Mouse (Mus musculus) heart, adult 2 months (tissue): ENCODE data around the gene Ttc16. TPM values are rescaled to one million over a fixed set of nuclear protein-coding genes. Genes with fewer than 3 reads are reported as not detected.

ENCODE experiments used
- DNase-seq, 2 experiments: peaks; one replicate each; pipeline ENCODE4 v3.0.0; 2021
- H3K27ac ChIP-seq: fragments of 200-600 bp; 2 replicates; pipeline ENCODE4 v1.8.1; 2022
- H3K27me3 ChIP-seq: fragments of 200-500 bp; 2 replicates; pipeline ENCODE4 v1.6.1; 2012; ENCODE audit warnings: mild to moderate bottlenecking, low read length, inconsistent platforms, mixed read lengths; ENCODE audit not compliant: control insufficient read depth, insufficient read depth
- H3K36me3 ChIP-seq: fragments of 200-500 bp; 2 replicates; pipeline ENCODE4 v1.6.1; 2012; ENCODE audit warnings: low read length, inconsistent platforms; ENCODE audit not compliant: control insufficient read depth, insufficient read depth
- H3K4me1 ChIP-seq: fragments of 200-500 bp; 2 replicates; pipeline ENCODE4 v1.6.1; 2011; ENCODE audit warnings: low read length; ENCODE audit not compliant: control insufficient read depth, insufficient read depth
- H3K4me3 ChIP-seq: fragments of 200-600 bp; 2 replicates; pipeline ENCODE4 v1.8.1; 2022
- H3K79me2 ChIP-seq: fragments of 200-500 bp; replicated peaks from 2 replicates; pipeline ENCODE4 v1.6.1; 2012; ENCODE audit warnings: mild to moderate bottlenecking, inconsistent platforms, low read length, moderate library complexity, mixed read lengths; ENCODE audit not compliant: control insufficient read depth, insufficient read depth
- H3K9ac ChIP-seq: fragments of 200-500 bp; 2 replicates; pipeline ENCODE4 v1.6.1; 2012; ENCODE audit warnings: low read depth, mild to moderate bottlenecking, control low read depth, inconsistent platforms, low read length, mixed read lengths
- CTCF ChIP-seq: fragments of 200-600 bp; IDR thresholded peaks from 2 replicates; pipeline ENCODE4 v1.8.1; 2022; ENCODE audit warnings: antibody characterized with exemption, mild to moderate bottlenecking, moderate library complexity
- EP300 ChIP-seq: fragments of 200-500 bp; IDR thresholded peaks from 2 replicates; pipeline ENCODE4 v1.6.1; 2011; ENCODE audit warnings: low read depth, low read length, control low read depth; ENCODE audit not compliant: insufficient read depth
- POLR2A ChIP-seq: fragments of 200-500 bp; IDR thresholded peaks from 2 replicates; pipeline ENCODE4 v1.6.1; 2011; ENCODE audit warnings: mild to moderate bottlenecking, low read depth, low read length, control low read depth; ENCODE audit not compliant: insufficient read depth
- WGBS: fragments of 180-500 bp; shearing (Covaris S2); methylation state at CpG from one replicate; pipeline ENCODE4 v1.1.7; 2018; 5-methylcytosine and 5-hydroxymethylcytosine counted together
- intact Hi-C: fragments of 180-260 bp; cut with DNase I; formaldehyde crosslinking; loops from one replicate; pipeline ENCODE4 v1.15.1; 2025
- polyA plus RNA-seq: library from polyadenylated mRNA; depleted of rRNA; stranded (reverse); fragments of >200 nt; gene quantifications from 2 replicates; pipeline ENCODE4 v1.2.3, GENCODE M21; 2012
- total RNA-seq, 2 experiments: library from RNA; stranded (reverse); gene quantifications; 2 replicates each; pipeline ENCODE4 v1.2.3; 2021

Gene Ttc16
- total and polyA plus RNA-seq, 3 experiments = 0.10 to 0.98 (median 0.11) TPM

DNA sequence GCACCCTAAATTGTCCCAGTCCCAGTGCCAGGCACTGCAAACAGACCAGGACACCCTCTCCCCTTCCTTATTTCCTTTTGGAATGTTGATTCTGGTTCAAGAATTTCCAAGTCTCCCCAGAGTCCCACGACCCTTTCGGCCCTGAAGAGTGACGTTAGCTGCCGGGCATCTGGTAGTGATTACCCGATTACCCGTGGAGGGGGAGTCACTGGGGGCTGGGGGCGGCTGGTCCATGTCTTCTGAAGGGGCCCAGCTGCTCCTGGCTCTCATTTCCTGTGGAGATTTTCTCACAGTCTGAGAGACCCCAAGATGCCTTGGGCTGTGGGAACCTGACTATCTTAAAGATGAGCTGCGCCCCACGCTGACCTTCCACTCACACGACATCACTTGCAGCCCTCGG lies 44.6 kb downstream of the Ttc16 start:
- TF ChIP-seq EP300 = no peak
- no peak for TF ChIP-seq POLR2A
- TF ChIP-seq CTCF = no peak
- DNase-seq = no peak
- H3K4me1 ChIP-seq = peaks cover 19% of the 10 kb centered on the region
- H3K36me3 ChIP-seq = peaks cover 2% of the 10 kb centered on the region
- peak overlapping the region; percentile 87 for H3K27ac ChIP-seq
- intact Hi-C loops = loop anchor here (5.0 kb wide), 1 partner anchor 79 kb away; no protein-coding TSS in a partner anchor
- H3K4me3 ChIP-seq = peak overlapping the region; percentile 69
- no peaks in the 10 kb centered on the region for H3K79me2 ChIP-seq
- H3K9ac ChIP-seq = peak overlapping the region; percentile 15
- H3K27me3 ChIP-seq = no peaks in the 10 kb centered on the region
- 17% methylated on average over 11 of the region's 11 CpGs for WGBS

- intact Hi-C loops = no loop called here
- H3K4me1 ChIP-seq = peaks cover 14% of the 10 kb centered on the region
- H3K27me3 ChIP-seq = no peaks in the 10 kb centered on the region
- no peak for TF ChIP-seq POLR2A
- TF ChIP-seq CTCF = no peak
- TF ChIP-seq EP300 = no peak
- H3K27ac ChIP-seq = peak overlapping the region; percentile 87
- H3K9ac ChIP-seq = peak overlapping the region; percentile 19
- 55% methylated on average over 4 of the region's 4 CpGs for WGBS
- H3K36me3 ChIP-seq = no peaks in the 10 kb centered on the region
- no peaks in the 10 kb centered on the region for H3K79me2 ChIP-seq
- H3K4me3 ChIP-seq = peak overlapping the region; percentile 69
- no peak for DNase-seq
These were observed 45.9 kb downstream of the Ttc16 start for GRCm38 (mm10) chr2:32729547-32729946.

GRCm38 (mm10) chr2:32728463-32728862 lies 47.0 kb downstream of the Ttc16 start:
- TF ChIP-seq EP300 = peak; percentile 100
- peak; percentile 82 for TF ChIP-seq POLR2A
- no peak for TF ChIP-seq CTCF
- no peaks in the 10 kb centered on the region for H3K79me2 ChIP-seq
- intact Hi-C loops = no loop called here
- H3K27ac ChIP-seq = peak overlapping the region; percentile 87
- 32% methylated on average over 7 of the region's 7 CpGs for WGBS
- H3K4me3 ChIP-seq = peak overlapping the region; percentile 69
- H3K27me3 ChIP-seq = no peaks in the 10 kb centered on the region
- H3K4me1 ChIP-seq = peaks cover 10% of the 10 kb centered on the region
- peak overlapping the region; percentile 78 for H3K9ac ChIP-seq
- no peaks in the 10 kb centered on the region for H3K36me3 ChIP-seq
- peak; percentile 76 to 83 for DNase-seq

DNA sequence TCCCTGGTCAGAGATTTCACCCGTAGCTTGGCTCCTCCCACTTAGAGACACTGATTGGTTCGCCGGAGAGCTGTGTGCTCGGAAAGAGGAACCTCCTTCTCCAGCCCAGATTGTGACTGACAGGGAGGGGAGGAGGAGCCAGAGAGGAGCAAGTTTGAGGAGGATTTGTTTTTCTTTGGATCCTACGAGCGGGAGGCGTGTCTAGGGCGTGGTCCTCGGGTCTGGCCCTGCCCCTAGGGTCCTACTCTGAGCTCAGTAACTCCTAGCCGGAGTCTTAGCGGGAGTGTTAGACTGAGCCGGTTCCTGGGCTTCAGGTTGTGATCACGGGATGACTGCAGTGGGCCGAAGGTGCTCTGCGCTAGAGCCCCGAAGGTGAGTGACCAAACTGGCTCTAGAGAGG lies 48.0 kb downstream of the Ttc16 start:
- under 1% methylated on average over 16 of the region's 16 CpGs for WGBS
- Histone ChIP-seq H3K27me3 (no peaks in the 10 kb centered on the region), H3K27ac (peak overlapping the region; percentile 87), H3K4me1 (peaks cover 9% of the 10 kb centered on the region), H3K4me3 (peak overlapping the region; percentile 69), H3K9ac (peak overlapping the region; percentile 78), H3K79me2 (no peaks in the 10 kb centered on the region), H3K36me3 (no peaks in the 10 kb centered on the region)
- intact Hi-C loops = loop anchor here (1.0 kb wide), 1 partner anchor 13 kb away; no protein-coding TSS in a partner anchor
- peak; percentile 94 to 96 for DNase-seq
- TF ChIP-seq POLR2A (peak; percentile 100), EP300 (peak; percentile 52; the same call in 1 of the 2 replicates), CTCF (no peak)

DNA sequence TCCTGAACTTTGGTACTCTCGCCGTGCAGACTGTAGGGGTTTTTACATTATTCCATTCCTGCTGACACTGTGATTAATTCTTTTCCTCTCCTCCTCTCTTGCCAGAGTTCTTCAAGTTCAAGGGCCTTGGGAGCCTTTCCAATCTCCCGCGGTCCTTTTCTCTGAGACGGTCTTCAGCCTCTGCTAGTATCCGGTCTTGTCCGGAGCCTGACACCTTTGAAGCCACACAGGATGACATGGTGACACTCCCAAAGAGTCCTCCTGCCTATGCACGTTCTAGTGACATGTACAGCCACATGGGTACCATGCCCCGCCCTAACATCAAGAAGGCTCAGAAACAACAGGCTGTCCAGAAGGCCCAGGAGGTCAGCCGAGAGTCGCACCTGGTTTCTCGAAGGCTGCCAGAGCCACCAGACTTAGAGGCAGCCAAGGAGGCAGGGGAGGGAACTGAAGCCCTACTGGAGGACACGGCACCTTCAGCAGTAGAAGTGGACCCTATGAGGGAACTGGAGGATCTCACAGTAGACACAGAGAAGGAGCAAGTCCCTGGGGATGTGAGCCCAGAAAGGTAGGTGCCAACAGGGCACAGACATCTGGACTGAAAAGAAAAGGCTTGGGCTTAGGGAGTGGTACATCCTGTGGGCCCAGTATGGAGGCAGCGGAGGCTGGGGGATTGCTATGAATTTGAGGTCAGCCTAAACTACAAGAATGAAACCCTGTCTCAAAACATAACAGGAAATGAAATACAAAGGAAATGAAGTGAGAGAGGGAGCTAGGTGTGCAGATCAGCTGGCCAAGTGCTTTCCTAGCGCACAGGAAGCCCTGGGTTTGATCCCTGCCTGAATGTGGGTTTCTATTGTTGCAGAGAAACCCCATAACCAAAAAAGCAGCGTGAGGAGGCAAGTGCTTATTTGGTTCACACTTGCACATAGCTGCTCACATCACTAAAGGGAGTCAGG lies 50.3 kb downstream of the Ttc16 start:
- Histone ChIP-seq H3K27me3 (no peaks in the 10 kb centered on the region), H3K27ac (no peak overlapping the region), H3K36me3 (no peaks in the 10 kb centered on the region), H3K9ac (no peak overlapping the region), H3K79me2 (no peaks in the 10 kb centered on the region), H3K4me1 (peaks cover 3% of the 10 kb centered on the region), H3K4me3 (no peak overlapping the region)
- intact Hi-C loops = no loop called here
- WGBS = 54% methylated on average over 16 of the region's 16 CpGs
- DNase-seq = no peak
- TF ChIP-seq EP300 (no peak), CTCF (no peak), POLR2A (no peak)

DNA sequence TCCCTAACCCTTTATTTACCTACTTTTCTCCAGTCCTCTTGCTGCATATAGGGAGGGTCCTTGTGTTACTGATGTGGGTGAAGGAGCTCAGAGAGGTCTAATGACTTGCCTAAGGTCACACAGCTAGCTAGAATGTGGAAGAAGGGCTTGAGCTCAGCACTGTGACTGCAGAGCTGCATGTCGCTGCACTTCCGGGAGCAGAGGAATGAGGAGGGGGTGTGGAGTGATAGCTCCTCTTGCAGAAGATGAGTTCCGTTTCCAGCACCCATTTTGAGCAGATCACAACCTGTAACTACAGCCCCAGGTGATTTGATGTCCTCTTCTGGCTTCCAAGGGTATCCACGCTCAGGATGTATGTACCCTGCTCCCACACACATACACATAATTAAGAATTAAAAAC lies 51.3 kb downstream of the Ttc16 start:
- H3K4me3 ChIP-seq = no peak overlapping the region
- no peak for DNase-seq
- intact Hi-C loops = no loop called here

More for the DNA sequence above, 51.3 kb downstream of the Ttc16 start:
- TF ChIP-seq EP300 (no peak), POLR2A (no peak), CTCF (no peak)
- Histone ChIP-seq H3K79me2 (no peaks in the 10 kb centered on the region), H3K27me3 (no peaks in the 10 kb centered on the region), H3K9ac (no peak overlapping the region), H3K36me3 (no peaks in the 10 kb centered on the region), H3K27ac (no peak overlapping the region), H3K4me1 (peaks cover 3% of the 10 kb centered on the region)
- WGBS = 91% methylated on average over 4 of the region's 4 CpGs
